Mouse (Mus musculus): ENCODE results near the gene Npas4. TPM values are rescaled to one million over a fixed set of nuclear protein-coding genes. Genes with fewer than 3 reads are reported as not detected.
A peak's percentile ranks its signal among the peaks of the same experiment; 100 is the strongest.
"Not testable (repeated sequence)": the region's sequence is repeated elsewhere in the genome, so short reads cannot be mapped to it uniquely, and the experiment has no call there.

Gene Npas4
- total and polyA plus RNA-seq, 3 experiments: 0.05 to 0.83 TPM; not detected in 1

GRCm38 (mm10) chr19:5016782-5017181 lies 26.7 kb upstream of the Npas4 start:
- TF ChIP-seq POLR2AphosphoS5 (IDR thresholded peaks at IDR 0.05; ENCODE audit: insufficient replicate concordance, low read depth, low read length) (no peak), TAL1 (conservative IDR thresholded peaks at IDR 0.05; ENCODE audit: low read depth, low read length) (no peak), GATA1 (IDR thresholded peaks at IDR 0.05; ENCODE audit: borderline replicate concordance, low read length) (no peak), GATA2 (IDR thresholded peaks at IDR 0.05; ENCODE audit: borderline replicate concordance, low read depth, low read length) (no peak), CTCF (IDR thresholded peaks at IDR 0.05; ENCODE audit: low read depth, low read length) (peak; percentile 63)
- Histone ChIP-seq H3K9me3 (replicated peaks) (no peaks in the 10 kb centered on the region), H3K4me1 (ENCODE audit: insufficient read depth, low read depth, low read length) (peaks cover 16% of the 10 kb centered on the region), H3K27me3 (ENCODE audit: insufficient read depth, low read length) (peaks cover 18% of the 10 kb centered on the region), H3K36me3 (replicated peaks) (no peaks in the 10 kb centered on the region), H3K4me3 (ENCODE audit: low read depth, low read length) (no peak overlapping the region)
- DNase-seq (ENCODE audit: low spot score): peak; percentile 38
- ATAC-seq (ENCODE audit: extremely low read depth, insufficient number of reproducible peaks, low FRiP score, poor library complexity, severe bottlenecking): no peak

DNA sequence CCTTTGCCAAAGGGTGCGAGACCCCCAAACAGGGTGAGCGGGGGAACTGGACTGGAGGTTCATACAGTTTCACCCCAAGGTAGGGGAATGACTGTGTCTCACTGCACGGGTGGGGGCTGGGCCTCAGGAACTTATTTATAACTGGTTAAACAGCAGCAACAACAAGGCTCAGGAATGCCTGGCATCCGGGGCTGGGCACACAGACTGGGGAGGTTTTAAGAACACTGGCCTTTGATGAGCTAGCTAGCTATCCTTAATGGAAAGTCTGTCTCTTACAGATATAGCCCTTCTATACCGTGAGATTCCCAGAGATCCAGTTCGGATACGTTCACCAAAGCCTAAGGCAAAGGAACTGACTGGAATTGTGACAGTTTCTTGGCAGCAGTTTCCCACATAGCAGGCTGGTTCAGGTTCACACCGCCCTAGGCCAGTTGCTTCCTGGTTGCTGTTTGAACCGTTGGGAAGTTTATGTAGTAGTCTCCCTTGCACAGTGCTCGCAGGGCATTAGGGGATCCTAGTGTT lies 26.2 kb upstream of the Npas4 start:
- peaks cover 16% of the 10 kb centered on the region for H3K4me1 ChIP-seq (ENCODE audit: insufficient read depth, low read depth, low read length)
- H3K4me3 ChIP-seq (ENCODE audit: low read depth, low read length): no peak overlapping the region
- ATAC-seq (ENCODE audit: extremely low read depth, insufficient number of reproducible peaks, low FRiP score, poor library complexity, severe bottlenecking) (no peak), DNase-seq (ENCODE audit: low spot score) (no peak)
- no peak for TF ChIP-seq TAL1 (conservative IDR thresholded peaks at IDR 0.05; ENCODE audit: low read depth, low read length)
- TF ChIP-seq POLR2AphosphoS5 (IDR thresholded peaks at IDR 0.05; ENCODE audit: insufficient replicate concordance, low read depth, low read length): no peak
- H3K36me3 ChIP-seq (replicated peaks): no peaks in the 10 kb centered on the region
- peaks cover 18% of the 10 kb centered on the region for H3K27me3 ChIP-seq (ENCODE audit: insufficient read depth, low read length)
- no peaks in the 10 kb centered on the region for H3K9me3 ChIP-seq (replicated peaks)

GRCm38 (mm10) chr19:5014961-5015398 lies 24.9 kb upstream of the Npas4 start:
- peak; percentile 70 for TF ChIP-seq CTCF (IDR thresholded peaks at IDR 0.05; ENCODE audit: low read depth, low read length)
- no peak for TF ChIP-seq POLR2AphosphoS5 (IDR thresholded peaks at IDR 0.05; ENCODE audit: insufficient replicate concordance, low read depth, low read length)
- no peak for TF ChIP-seq GATA2 (IDR thresholded peaks at IDR 0.05; ENCODE audit: borderline replicate concordance, low read depth, low read length)
- ATAC-seq (ENCODE audit: extremely low read depth, insufficient number of reproducible peaks, low FRiP score, poor library complexity, severe bottlenecking) (no peak), DNase-seq (ENCODE audit: low spot score) (peak; percentile 27)
- Histone ChIP-seq H3K4me1 (ENCODE audit: insufficient read depth, low read depth, low read length) (peaks cover 14% of the 10 kb centered on the region), H3K36me3 (replicated peaks) (no peaks in the 10 kb centered on the region), H3K27me3 (ENCODE audit: insufficient read depth, low read length) (peaks cover 18% of the 10 kb centered on the region), H3K9me3 (replicated peaks) (no peaks in the 10 kb centered on the region), H3K4me3 (ENCODE audit: low read depth, low read length) (no peak overlapping the region)

- no peak for TF ChIP-seq CTCF (IDR thresholded peaks at IDR 0.05; ENCODE audit: low read depth, low read length)
- no peak for TF ChIP-seq TAL1 (conservative IDR thresholded peaks at IDR 0.05; ENCODE audit: low read depth, low read length)
- TF ChIP-seq GATA2 (IDR thresholded peaks at IDR 0.05; ENCODE audit: borderline replicate concordance, low read depth, low read length): no peak
- TF ChIP-seq GATA1 (IDR thresholded peaks at IDR 0.05; ENCODE audit: borderline replicate concordance, low read length): no peak
- no peak for ATAC-seq (ENCODE audit: extremely low read depth, insufficient number of reproducible peaks, low FRiP score, poor library complexity, severe bottlenecking)
- no peaks in the 10 kb centered on the region for H3K9me3 ChIP-seq (replicated peaks)
- no peak for DNase-seq (ENCODE audit: low spot score)
- H3K36me3 ChIP-seq (replicated peaks): no peaks in the 10 kb centered on the region
- H3K4me3 ChIP-seq (ENCODE audit: low read depth, low read length): no peak overlapping the region
- H3K4me1 ChIP-seq (ENCODE audit: insufficient read depth, low read depth, low read length): peaks cover 6% of the 10 kb centered on the region; the same call in 1 of the 2 replicates
- peaks cover 14% of the 10 kb centered on the region for H3K27me3 ChIP-seq (ENCODE audit: insufficient read depth, low read length)
Measured at GRCm38 (mm10) chr19:5013138-5013537, 23.0 kb upstream of the Npas4 start.

DNA sequence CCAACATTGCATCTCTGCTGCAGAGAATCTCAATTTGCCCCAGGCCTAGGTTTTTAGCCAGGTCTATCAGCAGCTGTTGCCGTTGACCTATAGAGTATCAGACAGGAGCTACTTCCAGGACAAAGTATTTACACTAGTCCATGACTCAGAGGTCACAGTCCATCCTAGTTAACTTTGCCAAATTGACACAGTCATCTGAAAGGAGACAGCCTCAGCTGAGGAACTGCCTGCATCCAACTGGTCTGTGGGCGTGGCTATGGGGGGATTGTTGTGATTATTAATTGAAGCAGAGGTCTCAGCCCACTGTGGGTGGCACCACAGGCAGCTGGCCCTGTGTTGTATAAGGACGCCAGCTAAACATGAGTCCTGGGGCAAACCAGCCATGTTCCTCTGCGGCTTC lies 14.8 kb upstream of the Npas4 start:
- Histone ChIP-seq H3K4me3 (ENCODE audit: low read depth, low read length) (no peak overlapping the region), H3K9me3 (replicated peaks) (no peaks in the 10 kb centered on the region), H3K27me3 (ENCODE audit: insufficient read depth, low read length) (peaks cover 2% of the 10 kb centered on the region; the same call in 1 of the 2 replicates), H3K4me1 (ENCODE audit: insufficient read depth, low read depth, low read length) (peaks cover 5% of the 10 kb centered on the region), H3K36me3 (replicated peaks) (no peaks in the 10 kb centered on the region)
- DNase-seq (ENCODE audit: low spot score): no peak
- TF ChIP-seq POLR2AphosphoS5 (IDR thresholded peaks at IDR 0.05; ENCODE audit: insufficient replicate concordance, low read depth, low read length) (no peak), CTCF (IDR thresholded peaks at IDR 0.05; ENCODE audit: low read depth, low read length) (no peak), TAL1 (conservative IDR thresholded peaks at IDR 0.05; ENCODE audit: low read depth, low read length) (no peak), GATA1 (IDR thresholded peaks at IDR 0.05; ENCODE audit: borderline replicate concordance, low read length) (no peak), GATA2 (IDR thresholded peaks at IDR 0.05; ENCODE audit: borderline replicate concordance, low read depth, low read length) (no peak)
- no peak for ATAC-seq (ENCODE audit: extremely low read depth, insufficient number of reproducible peaks, low FRiP score, poor library complexity, severe bottlenecking)

DNA sequence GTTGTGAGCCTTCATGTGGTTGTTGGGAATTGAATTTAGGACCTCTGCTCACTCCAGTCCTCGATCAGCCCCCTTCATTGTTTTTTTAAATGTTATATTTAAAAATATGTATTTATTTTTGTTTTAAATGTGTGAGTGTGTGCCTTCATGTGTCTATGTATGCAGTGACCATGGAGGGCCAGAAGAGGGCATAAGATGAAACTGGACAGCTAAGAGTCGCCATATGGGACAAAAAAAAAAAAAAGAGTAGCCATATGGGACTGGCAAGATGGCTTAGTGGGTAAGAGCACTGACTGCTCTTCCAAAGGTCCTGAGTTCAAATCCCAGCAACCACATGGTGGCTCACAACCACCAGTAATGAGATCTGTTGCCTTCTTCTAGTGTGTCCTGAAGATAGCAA lies 13.5 kb upstream of the Npas4 start:
- not testable (repeated sequence) for H3K36me3 ChIP-seq (replicated peaks); DNase-seq (ENCODE audit: low spot score); H3K4me3 ChIP-seq (ENCODE audit: low read depth, low read length); H3K4me1 ChIP-seq (ENCODE audit: insufficient read depth, low read depth, low read length); H3K27me3 ChIP-seq (ENCODE audit: insufficient read depth, low read length); H3K9me3 ChIP-seq (replicated peaks); ATAC-seq (ENCODE audit: extremely low read depth, insufficient number of reproducible peaks, low FRiP score, poor library complexity, severe bottlenecking)

DNA sequence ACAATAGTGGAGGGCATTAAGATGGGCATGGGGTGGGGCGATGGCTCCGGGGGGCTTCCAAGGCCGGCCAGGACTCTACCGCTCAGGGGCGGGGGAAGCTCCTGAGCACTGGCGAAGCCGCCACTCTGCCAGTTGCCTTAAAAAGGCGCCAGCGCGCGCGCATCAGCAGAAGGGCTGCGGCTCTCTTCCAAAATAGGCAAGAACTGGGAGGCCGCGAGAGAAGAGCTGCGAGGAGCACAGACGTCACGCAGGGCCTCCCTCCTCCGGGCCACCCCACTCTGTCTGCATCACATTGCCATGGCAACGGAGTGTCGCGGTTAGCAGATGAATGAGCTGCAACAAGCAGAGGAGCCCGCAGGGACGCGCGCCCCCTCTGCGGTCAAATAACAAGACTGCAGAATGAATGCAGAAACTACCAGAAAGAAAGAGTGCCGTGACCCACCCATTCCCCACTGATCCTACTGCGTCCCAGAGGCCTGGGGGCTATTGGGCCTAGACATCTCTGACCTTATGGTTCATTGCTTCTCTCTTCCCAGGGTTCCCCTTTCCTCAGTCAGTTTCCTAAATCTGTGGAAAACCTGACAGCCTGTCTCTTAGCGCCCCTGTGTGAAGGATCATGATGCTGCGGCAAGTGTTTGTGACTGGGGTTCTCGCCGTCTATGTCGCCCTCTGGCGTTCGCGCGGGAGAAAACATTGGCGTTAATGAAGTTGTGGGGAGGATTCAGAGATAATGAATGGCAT lies 11.7 kb upstream of the Npas4 start:
- Histone ChIP-seq H3K4me1 (ENCODE audit: insufficient read depth, low read depth, low read length) (peaks cover 5% of the 10 kb centered on the region), H3K4me3 (ENCODE audit: low read depth, low read length) (no peak overlapping the region), H3K9me3 (replicated peaks) (no peaks in the 10 kb centered on the region), H3K36me3 (replicated peaks) (no peaks in the 10 kb centered on the region), H3K27me3 (ENCODE audit: insufficient read depth, low read length) (peaks cover 15% of the 10 kb centered on the region)
- DNase-seq (ENCODE audit: low spot score): peak; percentile 59
- no peak for TF ChIP-seq GATA2 (IDR thresholded peaks at IDR 0.05; ENCODE audit: borderline replicate concordance, low read depth, low read length)
- TF ChIP-seq TAL1 (conservative IDR thresholded peaks at IDR 0.05; ENCODE audit: low read depth, low read length): no peak
- TF ChIP-seq CTCF (IDR thresholded peaks at IDR 0.05; ENCODE audit: low read depth, low read length): peak; percentile 67
- no peak for TF ChIP-seq GATA1 (IDR thresholded peaks at IDR 0.05; ENCODE audit: borderline replicate concordance, low read length)
- ATAC-seq (ENCODE audit: extremely low read depth, insufficient number of reproducible peaks, low FRiP score, poor library complexity, severe bottlenecking): no peak
